Mouse (Mus musculus) MEL (cell line): ENCODE results near the gene Commd7. TPM values are rescaled to one million over a fixed set of nuclear protein-coding genes. Genes with fewer than 3 reads are reported as not detected.

ENCODE experiments used
- DNase-seq: peaks from one replicate; pipeline ENCODE4 v3.0.0; 2011; ENCODE audit warnings: low read depth, low spot score
- H3K27ac ChIP-seq: 2 replicates; pipeline ENCODE4 v1.5.1; 2012; ENCODE audit warnings: low read depth, mild to moderate bottlenecking, control low read depth, low read length, moderate library complexity; ENCODE audit not compliant: control insufficient read depth
- H3K27me3 ChIP-seq, 2 experiments: fragments of 150-350 bp in 1 of 2; sonication (generic) in 1 of 2; 2 replicates each; pipeline ENCODE4 v1.6.1; 2012; ENCODE audit warnings: low read length in 2 of 2, mild to moderate bottlenecking in 2 of 2, improper control_type of control experiment in 1 of 2, moderate library complexity in 1 of 2; ENCODE audit not compliant: insufficient read depth in 2 of 2, control insufficient read depth in 1 of 2
- H3K36me3 ChIP-seq, 2 experiments: 2 replicates each; pipeline ENCODE4 v1.6.1; 2012 to 2014; ENCODE audit warnings: low read length in 2 of 2, improper control_type of control experiment in 1 of 2, inconsistent platforms in 1 of 2, mild to moderate bottlenecking in 1 of 2; ENCODE audit not compliant: insufficient read depth in 2 of 2, control insufficient read depth in 1 of 2
- H3K4me1 ChIP-seq, 2 experiments: fragments of 150-350 bp in 1 of 2; sonication (generic) in 1 of 2; 2 replicates each; pipeline ENCODE4 v1.6.1; 2012; ENCODE audit warnings: low read length in 2 of 2, improper control_type of control experiment in 1 of 2, mild to moderate bottlenecking in 1 of 2; ENCODE audit not compliant: insufficient read depth in 2 of 2, control insufficient read depth in 1 of 2
- H3K4me3 ChIP-seq, 2 experiments: fragments of 150-350 bp in 1 of 2; sonication (generic) in 1 of 2; 2 replicates each; pipeline ENCODE4 v1.5.1; 2012; ENCODE audit warnings: low read depth in 2 of 2, low read length in 2 of 2, mild to moderate bottlenecking in 2 of 2, moderate library complexity in 2 of 2, control low read depth in 1 of 2, improper control_type of control experiment in 1 of 2; ENCODE audit not compliant: control insufficient read depth in 1 of 2, insufficient read depth in 1 of 2
- H3K79me2 ChIP-seq: 2 replicates; pipeline ENCODE4 v1.6.1; 2012; ENCODE audit warnings: mild to moderate bottlenecking, low read length, moderate library complexity; ENCODE audit not compliant: control insufficient read depth, poor library complexity, insufficient read depth
- H3K9ac ChIP-seq: 2 replicates; pipeline ENCODE4 v1.6.1; 2012; ENCODE audit warnings: low read depth, mild to moderate bottlenecking, control low read depth, low read length, moderate library complexity; ENCODE audit not compliant: control insufficient read depth, poor library complexity, severe bottlenecking
- H3K9me3 ChIP-seq: fragments of 150-350 bp; sonication (generic); replicated peaks from 2 replicates; pipeline ENCODE4 v1.6.1; 2012; ENCODE audit warnings: mild to moderate bottlenecking, low read length, improper control_type of control experiment, moderate library complexity; ENCODE audit not compliant: insufficient read depth
- CHD1 ChIP-seq: IDR thresholded peaks from 2 replicates; pipeline ENCODE4 v1.6.1; 2012; ENCODE audit warnings: low read depth, mild to moderate bottlenecking, inconsistent platforms, low read length, improper control_type of control experiment
- CHD2 ChIP-seq: IDR thresholded peaks from 2 replicates; pipeline ENCODE4 v1.6.1; 2011; ENCODE audit warnings: low read length, improper control_type of control experiment
- ELF1 ChIP-seq: IDR thresholded peaks from 2 replicates; pipeline ENCODE4 v1.6.1; 2014; ENCODE audit warnings: low read depth, mild to moderate bottlenecking, inconsistent platforms, low read length, improper control_type of control experiment, moderate library complexity
- EP300 ChIP-seq, 2 experiments: IDR thresholded peaks; 2 replicates each; pipeline ENCODE4 v1.6.1; 2011; ENCODE audit warnings: improper control_type of control experiment in 2 of 2, low read length in 2 of 2, low read depth in 1 of 2, mild to moderate bottlenecking in 1 of 2
- ETS1 ChIP-seq: IDR thresholded peaks from 2 replicates; pipeline ENCODE4 v1.6.1; 2012; ENCODE audit warnings: low read depth, mild to moderate bottlenecking, inconsistent platforms, low read length, improper control_type of control experiment, moderate library complexity
- GATA1 ChIP-seq: IDR thresholded peaks from 2 replicates; pipeline ENCODE4 v1.6.1; 2011; ENCODE audit warnings: low read depth, low read length, improper control_type of control experiment
- HCFC1 ChIP-seq: IDR thresholded peaks from 2 replicates; pipeline ENCODE4 v1.6.1; 2012; ENCODE audit warnings: low read depth, mild to moderate bottlenecking, inconsistent platforms, low read length, improper control_type of control experiment, moderate library complexity
- MAFK ChIP-seq: IDR thresholded peaks from 2 replicates; pipeline ENCODE4 v1.6.1; 2011; ENCODE audit warnings: low read depth, mild to moderate bottlenecking, low read length, improper control_type of control experiment, borderline replicate concordance
- MAX ChIP-seq: IDR thresholded peaks from 2 replicates; pipeline ENCODE4 v1.6.1; 2011; ENCODE audit warnings: low read length, improper control_type of control experiment
- MAZ ChIP-seq: IDR thresholded peaks from 2 replicates; pipeline ENCODE4 v1.6.1; 2012; ENCODE audit warnings: low read depth, mild to moderate bottlenecking, inconsistent platforms, low read length, improper control_type of control experiment
- MEF2A ChIP-seq: IDR thresholded peaks from 2 replicates; pipeline ENCODE4 v1.6.1; 2014; ENCODE audit warnings: low read depth, mild to moderate bottlenecking, inconsistent platforms, low read length, improper control_type of control experiment; ENCODE audit not compliant: poor library complexity, insufficient replicate concordance, severe bottlenecking; ENCODE audit errors: extremely low read depth
- MXI1 ChIP-seq: IDR thresholded peaks from 2 replicates; pipeline ENCODE4 v1.6.1; 2011; ENCODE audit warnings: mild to moderate bottlenecking, low read depth, low read length, improper control_type of control experiment
- MYB ChIP-seq: IDR thresholded peaks from 2 replicates; pipeline ENCODE4 v1.6.1; 2011; ENCODE audit warnings: mild to moderate bottlenecking, low read depth, low read length, improper control_type of control experiment
- MYC ChIP-seq: IDR thresholded peaks from 2 replicates; pipeline ENCODE4 v1.6.1; 2011; ENCODE audit warnings: low read depth, mild to moderate bottlenecking, low read length, improper control_type of control experiment, moderate library complexity
- NELFE ChIP-seq: IDR thresholded peaks from 2 replicates; pipeline ENCODE4 v1.6.1; 2011; ENCODE audit warnings: low read depth, low read length, improper control_type of control experiment
- NRF1 ChIP-seq: IDR thresholded peaks from 2 replicates; pipeline ENCODE4 v1.6.1; 2014; ENCODE audit warnings: low read depth, mild to moderate bottlenecking, inconsistent platforms, low read length, improper control_type of control experiment, moderate library complexity; ENCODE audit not compliant: poor library complexity, insufficient read depth, severe bottlenecking
- POLR2A ChIP-seq, 2 experiments: IDR thresholded peaks; 2 replicates each; pipeline ENCODE4 v1.6.1; 2011 to 2012; ENCODE audit warnings: low read length in 2 of 2, mild to moderate bottlenecking in 2 of 2, control low read depth in 1 of 2, improper control_type of control experiment in 1 of 2, low read depth in 1 of 2, moderate library complexity in 1 of 2; ENCODE audit not compliant: control insufficient read depth in 1 of 2, insufficient read depth in 1 of 2, poor library complexity in 1 of 2
- POLR2AphosphoS2 ChIP-seq: IDR thresholded peaks from 2 replicates; pipeline ENCODE4 v1.6.1; 2011; ENCODE audit warnings: low read length, improper control_type of control experiment
- RAD21 ChIP-seq: IDR thresholded peaks from 2 replicates; pipeline ENCODE4 v1.6.1; 2011; ENCODE audit warnings: mild to moderate bottlenecking, low read depth, low read length, improper control_type of control experiment
- RCOR1 ChIP-seq: IDR thresholded peaks from 2 replicates; pipeline ENCODE4 v1.6.1; 2012; ENCODE audit warnings: low read depth, mild to moderate bottlenecking, inconsistent platforms, low read length, improper control_type of control experiment
- SIN3A ChIP-seq: IDR thresholded peaks from 2 replicates; pipeline ENCODE4 v1.6.1; 2012; ENCODE audit warnings: low read length, improper control_type of control experiment, inconsistent platforms
- SMC3 ChIP-seq: IDR thresholded peaks from 2 replicates; pipeline ENCODE4 v1.6.1; 2011; ENCODE audit warnings: low read depth, low read length, improper control_type of control experiment
- TAL1 ChIP-seq: IDR thresholded peaks from 2 replicates; pipeline ENCODE4 v1.6.1; 2012; ENCODE audit warnings: mild to moderate bottlenecking, inconsistent platforms, low read length, moderate library complexity, mixed read lengths
- TBP ChIP-seq: IDR thresholded peaks from 2 replicates; pipeline ENCODE4 v1.8.0; 2011; ENCODE audit warnings: low read depth, low read length, improper control_type of control experiment
- TCF12 ChIP-seq: IDR thresholded peaks from 2 replicates; pipeline ENCODE4 v1.6.1; 2014; ENCODE audit warnings: low read depth, mild to moderate bottlenecking, inconsistent platforms, low read length, improper control_type of control experiment, moderate library complexity
- UBTF ChIP-seq: IDR thresholded peaks from 2 replicates; pipeline ENCODE4 v1.6.1; 2012; ENCODE audit warnings: low read depth, mild to moderate bottlenecking, inconsistent platforms, low read length, improper control_type of control experiment, moderate library complexity, borderline replicate concordance; ENCODE audit not compliant: insufficient read depth
- USF2 ChIP-seq, 2 experiments: IDR thresholded peaks; 2 replicates each; pipeline ENCODE4 v1.6.1; 2011 to 2012; ENCODE audit warnings: improper control_type of control experiment in 2 of 2, low read length in 2 of 2, borderline replicate concordance in 1 of 2, inconsistent platforms in 1 of 2, low read depth in 1 of 2, mild to moderate bottlenecking in 1 of 2; ENCODE audit not compliant: insufficient read depth in 1 of 2
- ZC3H11A ChIP-seq: IDR thresholded peaks from 2 replicates; pipeline ENCODE4 v1.6.1; 2012; ENCODE audit warnings: low read depth, mild to moderate bottlenecking, inconsistent platforms, low read length, improper control_type of control experiment
- ZMIZ1 ChIP-seq: IDR thresholded peaks from 2 replicates; pipeline ENCODE4 v1.6.1; 2012; ENCODE audit warnings: low read depth, mild to moderate bottlenecking, inconsistent platforms, low read length, improper control_type of control experiment, moderate library complexity
- polyA plus RNA-seq, 2 experiments: library from polyadenylated mRNA; stranded (reverse) in 1 of 2; unstranded in 1 of 2; fragments of >175 nt in 1 of 2; fragments of >200 nt in 1 of 2; gene quantifications; 2 replicates each; pipeline versions ENCODE4 v1.2.1 to v1.2.4; 2012; ENCODE audit warnings: low replicate concordance in 2 of 2, low read depth in 1 of 2; ENCODE audit not compliant: insufficient read length in 2 of 2, insufficient read depth in 1 of 2, missing spikeins in 1 of 2
- total RNA-seq: library from RNA; depleted of rRNA; stranded (reverse); fragments of 300-350 nt; gene quantifications from 2 replicates; pipeline ENCODE4 v1.2.3, GENCODE M21; 2012

Commd7 gene
- total and polyA plus RNA-seq, 3 experiments = 25.5 to 36.1 TPM; not detected in 1

- Histone ChIP-seq H3K9me3 (no peaks in the 10 kb centered on the region), H3K4me1 (peaks cover 10 to 46% of the 10 kb centered on the region in 2 experiments), H3K4me3 (no peak overlapping the region), H3K9ac (peak overlapping the region; percentile 45), H3K36me3 (peaks cover 0 to 30% of the 10 kb centered on the region in 2 experiments; a peak in 2 of 4 replicates), H3K27me3 (no peaks in the 10 kb centered on the region), H3K79me2 (no peaks in the 10 kb centered on the region), H3K27ac (peak overlapping the region; percentile 95)
- DNase-seq = peak; percentile 90
- TF ChIP-seq MAFK (no peak), TBP (peak; percentile 46; the same call in 1 of the 2 replicates), MXI1 (peak; percentile 49; the same call in 1 of the 2 replicates), NRF1 (peak; percentile 47; the same call in 1 of the 2 replicates), POLR2A (IDR thresholded peaks at IDR 0.05; ENCODE audit: control insufficient read depth in 1 of 2, insufficient read depth in 1 of 2, low read depth in 1 of 2, low read length in 2 of 2, poor library complexity in 1 of 2) (peak in 1 of 2 experiments; percentile 43; a peak in 1 of 4 replicates), MYC (peak; percentile 50; the same call in 1 of the 2 replicates), MAZ (peak; percentile 83), HCFC1 (peak; percentile 41; the same call in 1 of the 2 replicates), CHD1 (no peak), ETS1 (peak; percentile 77), RAD21 (no peak), ZC3H11A (no peak), NELFE (0 out of 2 replicates have a peak, but pooled peaks have one; percentile 24), EP300 (IDR thresholded peaks at IDR 0.05; ENCODE audit: low read depth in 1 of 2, low read length in 2 of 2) (peak; percentile 56 to 90), TCF12 (peak; percentile 82), SMC3 (0 out of 2 replicates have a peak, but pooled peaks have one; percentile 22), CHD2 (peak; percentile 62), ZMIZ1 (no peak; the same call in 1 of the 2 replicates), SIN3A (peak; percentile 71), MYB (peak; percentile 81)
These were observed 55.5 kb downstream of the Commd7 start for GRCm38 (mm10) chr2:153577122-153577521.

DNA sequence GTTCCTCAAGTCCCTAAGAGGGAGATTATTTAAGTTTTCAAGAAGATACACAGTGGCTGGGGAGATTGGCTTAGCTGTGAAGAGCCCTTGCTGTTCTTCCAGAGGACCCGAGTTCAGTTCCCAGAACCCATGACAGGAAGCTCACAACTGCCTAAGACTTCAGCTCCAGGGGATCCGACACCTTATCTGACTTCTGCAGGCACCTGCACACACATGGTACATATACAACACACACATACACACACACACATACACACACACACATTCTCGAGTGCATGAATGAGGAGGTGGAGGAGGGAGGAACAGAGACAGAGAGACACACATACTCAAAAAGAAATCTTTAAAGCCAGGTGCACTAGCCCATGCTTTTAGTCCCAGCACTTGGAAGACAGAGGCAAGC lies 56.4 kb downstream of the Commd7 start:
- DNase-seq = peak; percentile 93
- Histone ChIP-seq H3K9ac (peak overlapping the region; percentile 52), H3K27ac (peak overlapping the region; percentile 95), H3K4me3 (no peak overlapping the region), H3K9me3 (no peaks in the 10 kb centered on the region), H3K27me3 (no peaks in the 10 kb centered on the region), H3K79me2 (no peaks in the 10 kb centered on the region), H3K4me1 (peaks cover 10 to 46% of the 10 kb centered on the region in 2 experiments), H3K36me3 (peaks cover 0 to 30% of the 10 kb centered on the region in 2 experiments; a peak in 2 of 4 replicates)
- TF ChIP-seq MYB (peak; percentile 69; the same call in 1 of the 2 replicates), GATA1 (peak; percentile 88), POLR2AphosphoS2 (0 out of 2 replicates have a peak, but pooled peaks have one; percentile 40), EP300 (IDR thresholded peaks at IDR 0.05; ENCODE audit: low read depth in 1 of 2, low read length in 2 of 2) (peak; percentile 92 to 95), MAZ (peak; percentile 72), TBP (peak; percentile 83), ETS1 (peak; percentile 87), MEF2A (no peak), MAX (peak; percentile 43; the same call in 1 of the 2 replicates), TAL1 (peak; percentile 97), POLR2A (IDR thresholded peaks at IDR 0.05; ENCODE audit: control insufficient read depth in 1 of 2, insufficient read depth in 1 of 2, low read depth in 1 of 2, low read length in 2 of 2, poor library complexity in 1 of 2) (peak in 1 of 2 experiments; percentile 45; a peak in 1 of 4 replicates), UBTF (no peak), MYC (peak; percentile 82), CHD2 (no peak; the same call in 1 of the 2 replicates), RCOR1 (peak; percentile 34; the same call in 1 of the 2 replicates), TCF12 (peak; percentile 95), ELF1 (peak; percentile 21; the same call in 1 of the 2 replicates), USF2 (IDR thresholded peaks at IDR 0.05; ENCODE audit: borderline replicate concordance in 1 of 2, insufficient read depth in 1 of 2, low read depth in 1 of 2, low read length in 2 of 2) (no peak)
